Mouse (Mus musculus): ENCODE data around the gene Ssbp3. TPM values are rescaled to one million over a fixed set of nuclear protein-coding genes. Genes with fewer than 3 reads are reported as not detected.
A peak's percentile ranks its signal among the peaks of the same experiment; 100 is the strongest.

Ssbp3 gene
- polyA plus RNA-seq, 1 experiment = not detected

DNA sequence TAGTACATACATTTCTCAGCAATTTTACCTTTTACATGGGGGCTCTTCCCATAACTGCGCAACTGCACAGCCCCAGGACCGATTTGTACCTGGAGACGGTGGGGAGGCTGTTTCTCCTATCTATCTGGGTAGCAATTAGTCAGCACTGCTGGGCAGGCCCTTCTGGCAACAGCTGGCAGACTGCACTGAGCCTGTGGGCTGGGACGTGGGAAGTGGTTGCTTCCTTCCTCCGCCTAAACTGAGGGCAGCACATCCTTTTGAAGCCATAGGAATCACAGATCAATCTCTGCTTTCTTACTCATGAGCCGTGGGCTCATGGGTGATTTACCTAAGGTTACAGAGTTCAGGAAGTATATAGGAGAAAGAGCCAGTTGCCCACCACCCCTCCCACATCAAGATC, 148.3 kb downstream of the Ssbp3 start:
- WGBS = 76% methylated on average over 6 of the region's 6 CpGs
- no peak overlapping the region for H3K4me3 ChIP-seq (ENCODE audit: insufficient read depth, low read depth, low read length)
- no peaks in the 10 kb centered on the region for H3K4me1 ChIP-seq (ENCODE audit: control insufficient read depth, insufficient read depth, low read length)
- TF ChIP-seq CTCF (IDR thresholded peaks at IDR 0.05; ENCODE audit: insufficient read depth, low read depth, low read length) = no peak
- TF ChIP-seq POLR2A (IDR thresholded peaks at IDR 0.05; ENCODE audit: insufficient read depth, low read depth, low read length) = no peak
- H3K27ac ChIP-seq (ENCODE audit: insufficient read depth, low read depth, low read length) = no peak overlapping the region

GRCm38 (mm10) chr4:107061560-107061959, 151.1 kb downstream of the Ssbp3 start:
- no peak overlapping the region for H3K27ac ChIP-seq (ENCODE audit: insufficient read depth, low read depth, low read length)

DNA sequence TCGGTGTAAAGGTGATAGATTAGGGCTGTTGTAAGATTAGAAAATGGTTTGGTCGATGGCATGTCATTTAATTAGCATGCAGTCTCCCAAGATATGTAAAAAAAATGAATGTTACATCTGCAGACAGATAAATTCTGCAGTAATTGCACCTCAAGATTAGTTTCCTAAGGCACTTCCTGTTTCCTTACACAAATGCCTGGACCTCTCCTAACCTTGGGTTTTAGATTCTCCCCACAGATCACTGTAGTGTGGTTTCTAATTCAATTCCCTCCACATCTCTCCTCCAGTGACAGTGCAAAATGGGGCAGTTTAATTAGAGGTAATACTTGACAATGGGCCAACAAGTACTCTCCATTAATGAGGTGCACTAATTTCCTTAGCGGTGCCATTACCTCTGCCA, 152.7 kb downstream of the Ssbp3 start:
- TF ChIP-seq CTCF (IDR thresholded peaks at IDR 0.05; ENCODE audit: insufficient read depth, low read depth, low read length) (no peak), POLR2A (IDR thresholded peaks at IDR 0.05; ENCODE audit: insufficient read depth, low read depth, low read length) (no peak)
- peaks cover 4% of the 10 kb centered on the region for H3K4me1 ChIP-seq (ENCODE audit: control insufficient read depth, insufficient read depth, low read length)
- no peak overlapping the region for H3K4me3 ChIP-seq (ENCODE audit: insufficient read depth, low read depth, low read length)
- WGBS = 75% methylated on average over 3 of the region's 3 CpGs
- no peak overlapping the region for H3K27ac ChIP-seq (ENCODE audit: insufficient read depth, low read depth, low read length)

More at GRCm38 (mm10) chr4:107061560-107061959, 151.1 kb downstream of the Ssbp3 start:
- Histone ChIP-seq H3K4me1 (ENCODE audit: control insufficient read depth, insufficient read depth, low read length) (peaks cover 2% of the 10 kb centered on the region; the same call in 1 of the 2 replicates), H3K4me3 (ENCODE audit: insufficient read depth, low read depth, low read length) (no peak overlapping the region)
- TF ChIP-seq CTCF (IDR thresholded peaks at IDR 0.05; ENCODE audit: insufficient read depth, low read depth, low read length) (no peak), POLR2A (IDR thresholded peaks at IDR 0.05; ENCODE audit: insufficient read depth, low read depth, low read length) (no peak)
- 96% methylated on average over 4 of the region's 4 CpGs for WGBS

GRCm38 (mm10) chr4:107064394-107065098, 154.0 kb downstream of the Ssbp3 start:
- Histone ChIP-seq H3K4me1 (ENCODE audit: control insufficient read depth, insufficient read depth, low read length) (peaks cover 4% of the 10 kb centered on the region), H3K4me3 (ENCODE audit: insufficient read depth, low read depth, low read length) (no peak overlapping the region), H3K27ac (ENCODE audit: insufficient read depth, low read depth, low read length) (no peak overlapping the region)
- WGBS = 93% methylated on average over 5 of the region's 5 CpGs
- TF ChIP-seq CTCF (IDR thresholded peaks at IDR 0.05; ENCODE audit: insufficient read depth, low read depth, low read length) (no peak), POLR2A (IDR thresholded peaks at IDR 0.05; ENCODE audit: insufficient read depth, low read depth, low read length) (no peak)

DNA sequence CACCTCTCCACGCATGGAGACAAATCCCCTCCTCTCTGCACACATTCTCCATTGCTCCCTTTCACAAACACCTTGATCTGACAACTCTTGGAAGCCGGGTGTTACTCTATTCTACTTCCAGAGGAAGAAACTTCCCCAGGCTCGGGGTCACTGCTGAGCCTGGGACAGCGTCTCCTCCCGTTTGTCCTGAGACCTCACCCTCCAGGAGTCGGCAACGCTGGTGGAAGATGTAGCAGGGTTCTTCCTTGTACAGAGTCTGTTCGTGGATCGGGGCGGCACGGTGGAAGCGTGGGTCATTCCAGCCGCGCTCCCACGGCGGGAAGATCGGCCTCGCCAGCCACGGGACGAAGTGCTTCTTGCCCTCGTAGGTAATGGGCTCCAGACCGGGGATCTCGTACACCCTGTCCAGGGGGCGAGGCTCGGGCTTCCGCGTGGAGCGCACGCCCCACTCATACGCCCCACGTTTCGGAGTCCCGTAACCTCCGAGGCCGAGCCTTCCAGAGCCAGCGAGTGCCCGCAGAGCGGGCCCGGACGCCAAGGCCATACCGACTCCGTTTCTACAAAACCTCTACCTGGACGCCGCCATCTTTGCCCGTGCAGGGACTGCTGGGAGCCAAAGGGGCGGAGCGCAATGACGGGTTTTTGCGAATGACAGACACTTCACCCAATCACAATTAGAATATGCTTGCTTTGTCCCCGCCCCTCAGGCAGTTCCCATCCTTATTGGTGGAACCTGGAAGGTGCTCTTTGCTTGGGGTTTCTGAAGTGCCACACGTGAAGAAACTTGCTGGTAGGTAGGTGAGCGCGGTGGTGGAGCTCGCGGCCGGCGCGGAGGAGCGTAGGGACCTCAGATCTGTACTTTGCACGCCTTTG, 156.0 kb downstream of the Ssbp3 start, which contains the start of the genes Mrpl37 and Cyb5rl:
Gene Mrpl37 (minus strand): TSS at position 617 of the 873 bp plus-strand sequence.
Gene Cyb5rl (plus strand): TSS at position 737 of the 873 bp plus-strand sequence.
- WGBS = under 1% methylated on average over 60 of the region's 60 CpGs
- Histone ChIP-seq H3K4me1 (ENCODE audit: control insufficient read depth, insufficient read depth, low read length) (peaks cover 4% of the 10 kb centered on the region), H3K4me3 (ENCODE audit: insufficient read depth, low read depth, low read length) (peak within 1 kb of the TSS; percentile 85), H3K27ac (ENCODE audit: insufficient read depth, low read depth, low read length) (no peak within 1 kb of the TSS; the same call in 1 of the 2 replicates)
- TF ChIP-seq POLR2A (IDR thresholded peaks at IDR 0.05; ENCODE audit: insufficient read depth, low read depth, low read length) (peak; percentile 59), CTCF (IDR thresholded peaks at IDR 0.05; ENCODE audit: insufficient read depth, low read depth, low read length) (no peak)

- no peak for TF ChIP-seq POLR2A (IDR thresholded peaks at IDR 0.05; ENCODE audit: insufficient read depth, low read depth, low read length)
- TF ChIP-seq CTCF (IDR thresholded peaks at IDR 0.05; ENCODE audit: insufficient read depth, low read depth, low read length) = no peak
- WGBS = 4% methylated on average over 33 of the region's 33 CpGs
- Histone ChIP-seq H3K27ac (ENCODE audit: insufficient read depth, low read depth, low read length) (no peak overlapping the region; the same call in 1 of the 2 replicates), H3K4me3 (ENCODE audit: insufficient read depth, low read depth, low read length) (peak overlapping the region; percentile 67), H3K4me1 (ENCODE audit: control insufficient read depth, insufficient read depth, low read length) (peaks cover 4% of the 10 kb centered on the region)
These were observed 156.8 kb downstream of the Ssbp3 start for GRCm38 (mm10) chr4:107067151-107067840.

GRCm38 (mm10) chr4:107072343-107072742, 161.8 kb downstream of the Ssbp3 start:
- Histone ChIP-seq H3K4me1 (ENCODE audit: control insufficient read depth, insufficient read depth, low read length) (peaks cover 11% of the 10 kb centered on the region; the same call in 1 of the 2 replicates), H3K4me3 (ENCODE audit: insufficient read depth, low read depth, low read length) (no peak overlapping the region), H3K27ac (ENCODE audit: insufficient read depth, low read depth, low read length) (no peak overlapping the region)
- 89% methylated on average over 9 of the region's 9 CpGs for WGBS
- no peak for TF ChIP-seq CTCF (IDR thresholded peaks at IDR 0.05; ENCODE audit: insufficient read depth, low read depth, low read length)
- TF ChIP-seq POLR2A (IDR thresholded peaks at IDR 0.05; ENCODE audit: insufficient read depth, low read depth, low read length) = no peak

- no peak for TF ChIP-seq CTCF (IDR thresholded peaks at IDR 0.05; ENCODE audit: insufficient read depth, low read depth, low read length)
- no peak for TF ChIP-seq POLR2A (IDR thresholded peaks at IDR 0.05; ENCODE audit: insufficient read depth, low read depth, low read length)
- Histone ChIP-seq H3K4me3 (ENCODE audit: insufficient read depth, low read depth, low read length) (no peak overlapping the region), H3K4me1 (ENCODE audit: control insufficient read depth, insufficient read depth, low read length) (peaks cover 11% of the 10 kb centered on the region; the same call in 1 of the 2 replicates), H3K27ac (ENCODE audit: insufficient read depth, low read depth, low read length) (peak overlapping the region; percentile 2; the same call in 1 of the 2 replicates)
- WGBS = 41% methylated on average over 5 of the region's 5 CpGs
These were observed 165.0 kb downstream of the Ssbp3 start for GRCm38 (mm10) chr4:107075456-107075855.
